Mouse (Mus musculus) spleen, adult 2 months (tissue): ENCODE results near the gene Plekhg1.

Experiments
- CTCF ChIP-seq: fragments of 200-500 bp; IDR thresholded peaks from 2 replicates; pipeline ENCODE4 v1.5.1; 2011; ENCODE audit warnings: mild to moderate bottlenecking, inconsistent platforms; ENCODE audit not compliant: insufficient read depth, insufficient read length, insufficient replicate concordance; ENCODE audit errors: extremely low read depth
- POLR2A ChIP-seq: fragments of 200-500 bp; IDR thresholded peaks from 2 replicates; pipeline ENCODE4 v1.6.1; 2011; ENCODE audit warnings: low read depth, low read length, inconsistent platforms

DNA sequence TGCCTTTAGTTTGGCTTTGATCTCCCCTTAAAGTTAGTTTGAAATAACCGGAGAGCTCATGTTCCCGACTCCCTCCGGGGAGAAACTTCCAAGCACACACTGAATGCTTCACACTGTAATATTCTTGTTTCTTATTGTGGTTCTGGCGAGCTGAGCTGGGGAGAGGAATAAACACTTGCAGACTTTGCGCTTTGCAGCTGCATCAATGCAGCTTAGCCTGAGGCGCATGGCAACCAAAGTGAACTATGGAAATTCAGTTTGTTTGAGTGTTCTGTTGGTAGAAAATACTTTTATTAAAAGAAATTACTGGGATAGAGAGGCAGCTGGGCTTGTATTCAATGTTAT, 124.0 kb downstream of the Plekhg1 start:
- TF ChIP-seq POLR2A: no peak
- TF ChIP-seq CTCF: no peak
